Comparison of ENCODE assay signal across 8 mouse cellular contexts in the genomic region with DNA sequence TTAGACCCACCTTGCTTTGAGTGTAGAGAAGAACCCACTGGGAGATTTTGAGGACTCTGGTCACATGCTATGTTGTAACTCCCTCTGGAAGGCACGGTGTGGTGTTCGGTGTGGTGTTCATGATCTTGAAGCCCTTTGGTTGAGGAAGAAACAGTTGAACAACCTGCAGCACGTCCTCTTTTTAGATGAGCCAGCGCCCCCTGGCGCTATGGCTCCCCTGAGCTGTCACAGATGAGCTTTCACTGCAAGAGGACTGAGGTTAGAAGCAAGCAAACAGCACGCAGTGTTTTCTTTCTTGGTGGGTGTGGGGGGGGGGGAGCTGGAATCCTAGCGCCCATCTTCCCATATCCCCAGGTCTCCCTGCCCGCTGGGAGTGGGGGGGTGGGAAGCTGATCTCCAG.
DNase-seq lines count a peak whose midpoint lies in the region; ATAC-seq and TF ChIP-seq lines count a peak whose summit lies in the region.

No protein-coding gene starts in this region.

- no peak for TF ChIP-seq POLR2A in kidney, adult 2 months (IDR thresholded peaks at IDR 0.05; ENCODE audit: low read depth, low read length)

- no peaks in the 10 kb centered on the region for H3K9me3 ChIP-seq in forebrain, embryonic 14.5 days (replicated peaks; ENCODE audit: control insufficient read depth, low read length)
- H3K9me3 ChIP-seq in limb, embryonic 11.5 days (ENCODE audit: control insufficient read depth, low read length): no peaks in the 10 kb centered on the region; the same call in 1 of the 2 replicates
- no peaks in the 10 kb centered on the region for H3K9me3 ChIP-seq in neural tube, embryonic 14.5 days (ENCODE audit: control insufficient read depth, low read length)

- H3K27ac ChIP-seq in forebrain, embryonic 14.5 days (ENCODE audit: low read depth, low read length): no peak overlapping the region
- no peak overlapping the region for H3K27ac ChIP-seq in kidney, adult 2 months (ENCODE audit: insufficient read depth, low read depth, low read length)
- H3K27ac ChIP-seq in limb, embryonic 11.5 days (replicated peaks; ENCODE audit: low read depth, low read length): no peak overlapping the region
- no peak overlapping the region for H3K27ac ChIP-seq in neural tube, embryonic 14.5 days (ENCODE audit: low read depth, low read length)

- H3K4me1 ChIP-seq in forebrain, embryonic 14.5 days (ENCODE audit: control insufficient read depth, insufficient read depth, low read length): no peaks in the 10 kb centered on the region
- no peaks in the 10 kb centered on the region for H3K4me1 ChIP-seq in kidney, adult 2 months (ENCODE audit: control insufficient read depth, insufficient read depth, low read length)
- H3K4me1 ChIP-seq in limb, embryonic 11.5 days (ENCODE audit: control insufficient read depth, insufficient read depth, low read length): 0 out of 2 replicates have a peak, but pooled peaks cover 8% of the 10 kb centered on the region
- H3K4me1 ChIP-seq in neural tube, embryonic 14.5 days (ENCODE audit: control insufficient read depth, insufficient read depth, low read length): no peaks in the 10 kb centered on the region

- no peak overlapping the region for H3K4me3 ChIP-seq in forebrain, embryonic 14.5 days (ENCODE audit: low read depth, low read length)
- no peak overlapping the region for H3K4me3 ChIP-seq in kidney, adult 2 months (ENCODE audit: insufficient read depth, low read depth, low read length)
- H3K4me3 ChIP-seq in limb, embryonic 11.5 days (ENCODE audit: low read depth, low read length): no peak overlapping the region
- no peak overlapping the region for H3K4me3 ChIP-seq in neural tube, embryonic 14.5 days (ENCODE audit: low read depth, low read length)

- WGBS in forebrain, embryonic 14.5 days: 34% methylated on average over 8 of the region's 8 CpGs
- 18% methylated on average over 8 of the region's 8 CpGs for WGBS in kidney, adult 2 months
- WGBS in limb, embryonic 11.5 days: 32% methylated on average over 8 of the region's 8 CpGs
- WGBS in neural tube, embryonic 14.5 days: 22% methylated on average over 8 of the region's 8 CpGs

- TF ChIP-seq CTCF in kidney, adult 2 months (conservative IDR thresholded peaks at IDR 0.05; ENCODE audit: insufficient read depth, insufficient read length, low read depth, low read length): peak; percentile 71

- no peaks in the 10 kb centered on the region for H3K36me3 ChIP-seq in forebrain, embryonic 14.5 days (ENCODE audit: control insufficient read depth, insufficient read depth, low read length)
- no peaks in the 10 kb centered on the region for H3K36me3 ChIP-seq in kidney, adult 2 months (ENCODE audit: control insufficient read depth, insufficient read depth, low read length)
- H3K36me3 ChIP-seq in limb, embryonic 11.5 days (ENCODE audit: control insufficient read depth, insufficient read depth, low read length): no peaks in the 10 kb centered on the region
- H3K36me3 ChIP-seq in neural tube, embryonic 14.5 days (ENCODE audit: control insufficient read depth, insufficient read depth, low read length): no peaks in the 10 kb centered on the region

- peak; percentile 32 to 75 for DNase-seq in heart, adult 18-20 months
- no peak for DNase-seq in heart, postnatal 25 days (ENCODE audit: low spot score)
- DNase-seq in adrenal gland, postnatal 14 days: peak; percentile 65
- peak; percentile 73 for DNase-seq in forebrain, embryonic 14.5 days (ENCODE audit: low spot score)
- DNase-seq in kidney, adult 2 months: peak; percentile 43
- peak; percentile 78 for DNase-seq in limb, embryonic 11.5 days (ENCODE audit: low spot score)
- DNase-seq in urinary bladder, postnatal 36 days (ENCODE audit: low spot score in 2 of 2): peak; percentile 55 to 56

- H3K27me3 ChIP-seq in forebrain, embryonic 14.5 days (replicated peaks; ENCODE audit: control insufficient read depth, insufficient read depth, low read length): no peaks in the 10 kb centered on the region
- no peaks in the 10 kb centered on the region for H3K27me3 ChIP-seq in kidney, adult 2 months (replicated peaks; ENCODE audit: control insufficient read depth, insufficient read depth, low read length)
- no peaks in the 10 kb centered on the region for H3K27me3 ChIP-seq in limb, embryonic 11.5 days (ENCODE audit: control insufficient read depth, insufficient read depth, low read length)
- H3K27me3 ChIP-seq in neural tube, embryonic 14.5 days (ENCODE audit: control insufficient read depth, insufficient read depth, low read length): no peaks in the 10 kb centered on the region

- no peak overlapping the region for H3K4me2 ChIP-seq in forebrain, embryonic 14.5 days (ENCODE audit: low read length)
- H3K4me2 ChIP-seq in limb, embryonic 11.5 days (ENCODE audit: low read depth, severe bottlenecking): no peak overlapping the region
- H3K4me2 ChIP-seq in neural tube, embryonic 14.5 days (ENCODE audit: low read depth, low read length): no peak overlapping the region

- 0 out of 2 replicates have a peak, but pooled peaks have one; percentile 32 for ATAC-seq in forebrain, embryonic 14.5 days
- no peak; the same call in 1 of the 2 replicates for ATAC-seq in limb, embryonic 11.5 days (ENCODE audit: insufficient number of reproducible peaks, low FRiP score, low TSS enrichment, low read depth)
- peak; percentile 35; the same call in 1 of the 2 replicates for ATAC-seq in neural tube, embryonic 14.5 days (ENCODE audit: low read depth)

- no peak overlapping the region for H3K9ac ChIP-seq in forebrain, embryonic 14.5 days (ENCODE audit: low read length)
- no peak overlapping the region for H3K9ac ChIP-seq in limb, embryonic 11.5 days (ENCODE audit: low read length)
- no peak overlapping the region for H3K9ac ChIP-seq in neural tube, embryonic 14.5 days (replicated peaks; ENCODE audit: low read depth, low read length)

- intact Hi-C loops in heart, postnatal 25 days (cut with DNase I): loop anchor here (10.0 kb wide), 1 partner anchor 131 kb away; no protein-coding TSS in a partner anchor
